ENCODE assay signal across 23 mouse cellular contexts in the genomic region with DNA sequence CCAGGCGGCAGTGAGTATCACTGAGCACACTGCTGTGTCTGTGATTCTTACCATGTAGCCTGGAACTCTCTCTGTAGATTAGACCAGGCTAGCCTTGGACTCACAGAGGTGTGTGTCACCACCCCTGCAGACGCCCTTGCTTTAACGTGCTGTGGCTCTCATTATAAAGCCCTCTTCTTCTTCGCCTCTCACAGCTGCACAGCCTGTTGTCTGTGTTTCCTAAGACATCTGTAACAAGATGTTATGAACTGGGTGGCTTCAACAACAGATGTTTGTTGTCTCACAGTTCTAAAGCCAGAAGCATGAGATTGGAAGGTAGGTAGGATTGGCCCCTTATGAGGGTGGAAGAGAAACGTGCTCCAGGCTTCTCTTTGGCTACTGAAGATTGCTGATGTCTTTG.
DNase-seq lines count a peak whose midpoint lies in the region; ATAC-seq and TF ChIP-seq lines count a peak whose summit lies in the region.
"Had no signal": no experiment of that assay in that cellular context is flagged by ENCODE, and none has a peak within 500 bp of the region (broad histone marks: within the 10 kb centered on the region; RNA-seq: fewer than 3 reads in every experiment).

No protein-coding gene starts in this region.

- ATAC-seq in heart, postnatal 0 days (ENCODE audit: insufficient read depth, low read depth): no peak
- ATAC-seq: forebrain, embryonic 15.5 days; hindbrain, embryonic 16.5 days had no signal

- DNase-seq in heart, postnatal 0 days (ENCODE audit: low spot score): no peak
- no peak for DNase-seq in heart, postnatal 36 days
- peak; percentile 55 to 68 for DNase-seq in thymus, postnatal 10 days (ENCODE audit: low spot score in 2 of 2)
- peak; percentile 52 to 70 for DNase-seq in thymus, postnatal 36 days
- no peak for DNase-seq in embryonic facial prominence, embryonic 10.5 days (ENCODE audit: low spot score)
- no peak for DNase-seq in lung, postnatal 4 days
- DNase-seq: adrenal gland, postnatal 10 days; adrenal gland, postnatal 36 days; cerebellum, adult 18-20 months; cerebellum, adult 9-10 months; cerebellum, postnatal 14 days; gastrocnemius, postnatal 10 days; gastrocnemius, postnatal 36 days; heart, adult 2 months had no signal

- no peak overlapping the region for H3K4me3 ChIP-seq in heart, postnatal 0 days (ENCODE audit: low read depth, low read length)
- H3K4me3 ChIP-seq in embryonic facial prominence, embryonic 10.5 days: no peak overlapping the region
- H3K4me3 ChIP-seq: embryonic facial prominence, embryonic 12.5 days; embryonic facial prominence, embryonic 15.5 days; forebrain, embryonic 12.5 days; forebrain, embryonic 15.5 days; heart, adult 2 months; heart, embryonic 10.5 days; heart, embryonic 13.5 days; hindbrain, embryonic 10.5 days; hindbrain, embryonic 13.5 days had no signal

- no peak overlapping the region for H3K4me2 ChIP-seq in heart, postnatal 0 days (ENCODE audit: low read depth, low read length)
- H3K4me2 ChIP-seq: embryonic facial prominence, embryonic 12.5 days; embryonic facial prominence, embryonic 15.5 days; forebrain, embryonic 12.5 days; forebrain, embryonic 15.5 days; heart, embryonic 13.5 days; hindbrain, embryonic 13.5 days had no signal

- 82% methylated on average over 5 of the region's 5 CpGs for WGBS in heart, postnatal 0 days
- 88% methylated on average over 5 of the region's 5 CpGs for WGBS in embryonic facial prominence, embryonic 10.5 days

- H3K9ac ChIP-seq in heart, postnatal 0 days (replicated peaks; ENCODE audit: low read depth, low read length): no peak overlapping the region
- H3K9ac ChIP-seq: embryonic facial prominence, embryonic 12.5 days; embryonic facial prominence, embryonic 15.5 days; forebrain, embryonic 12.5 days; forebrain, embryonic 15.5 days; heart, embryonic 13.5 days; hindbrain, embryonic 13.5 days had no signal

- H3K9me3 ChIP-seq in heart, postnatal 0 days (replicated peaks; ENCODE audit: control insufficient read depth, low read length): no peaks in the 10 kb centered on the region
- H3K9me3 ChIP-seq in embryonic facial prominence, embryonic 10.5 days: no peaks in the 10 kb centered on the region
- H3K9me3 ChIP-seq: embryonic facial prominence, embryonic 12.5 days; embryonic facial prominence, embryonic 15.5 days; forebrain, embryonic 12.5 days; forebrain, embryonic 15.5 days; heart, embryonic 10.5 days; heart, embryonic 13.5 days; hindbrain, embryonic 10.5 days; hindbrain, embryonic 13.5 days had no signal

- TF ChIP-seq EP300 in heart, postnatal 0 days (IDR thresholded peaks at IDR 0.05; ENCODE audit: low read depth): no peak

- no peaks in the 10 kb centered on the region for H3K27me3 ChIP-seq in heart, postnatal 0 days (ENCODE audit: control insufficient read depth, insufficient read depth, low read length)
- no peaks in the 10 kb centered on the region for H3K27me3 ChIP-seq in embryonic facial prominence, embryonic 10.5 days (replicated peaks; ENCODE audit: low read depth, poor library complexity, severe bottlenecking)
- H3K27me3 ChIP-seq: embryonic facial prominence, embryonic 12.5 days; embryonic facial prominence, embryonic 15.5 days; forebrain, embryonic 12.5 days; forebrain, embryonic 15.5 days; heart, embryonic 13.5 days; hindbrain, embryonic 13.5 days had no signal

- H3K36me3 ChIP-seq in heart, postnatal 0 days (replicated peaks; ENCODE audit: control insufficient read depth, insufficient read depth, low read length): no peaks in the 10 kb centered on the region
- no peaks in the 10 kb centered on the region for H3K36me3 ChIP-seq in embryonic facial prominence, embryonic 10.5 days (replicated peaks)
- H3K36me3 ChIP-seq: embryonic facial prominence, embryonic 12.5 days; embryonic facial prominence, embryonic 15.5 days; forebrain, embryonic 12.5 days; forebrain, embryonic 15.5 days; heart, embryonic 10.5 days; heart, embryonic 13.5 days; hindbrain, embryonic 10.5 days; hindbrain, embryonic 13.5 days had no signal

- H3K4me1 ChIP-seq in heart, postnatal 0 days (ENCODE audit: control insufficient read depth, insufficient read depth): no peaks in the 10 kb centered on the region
- H3K4me1 ChIP-seq in embryonic facial prominence, embryonic 10.5 days: peaks cover 13% of the 10 kb centered on the region
- H3K4me1 ChIP-seq: forebrain, embryonic 15.5 days had no signal

- intact Hi-C loops in heart, postnatal 36 days (cut with DNase I): no loop called here

- no peak for TF ChIP-seq CTCF in heart, postnatal 0 days (IDR thresholded peaks at IDR 0.05; ENCODE audit: low read depth)

- H3K27ac ChIP-seq in heart, postnatal 0 days (ENCODE audit: low read depth): peak overlapping the region; percentile 18; the same call in 1 of the 2 replicates
- H3K27ac ChIP-seq in embryonic facial prominence, embryonic 10.5 days (replicated peaks): no peak overlapping the region
- H3K27ac ChIP-seq: embryonic facial prominence, embryonic 12.5 days; embryonic facial prominence, embryonic 15.5 days; forebrain, embryonic 12.5 days; forebrain, embryonic 15.5 days; heart, adult 2 months; heart, embryonic 10.5 days; heart, embryonic 13.5 days; hindbrain, embryonic 10.5 days; hindbrain, embryonic 13.5 days had no signal

Comparison
In these comparisons a context has a peak if more than half of its experiments do, and no peak if none do; other contexts are left out.
1. DNase-seq: peak in thymus, postnatal 10 days (2 of 2) and thymus, postnatal 36 days (2 of 2); none in heart, postnatal 0 days (single experiment), heart, postnatal 36 days (0 of 2), embryonic facial prominence, embryonic 10.5 days (single experiment) and lung, postnatal 4 days (0 of 2).